Mouse (Mus musculus) neural tube, embryonic 12.5 days (tissue): Measurements from ENCODE around the gene Stx4a. TPM values are rescaled to one million over a fixed set of nuclear protein-coding genes. Genes with fewer than 3 reads are reported as not detected.

Experiments
- ATAC-seq: fragments of 200-750 bp; cut with Nextera tagmentation; 2 replicates; pipeline ENCODE4 v1.8.0; 2017; ENCODE audit warnings: low read depth, mild to moderate bottlenecking, moderate TSS enrichment, moderate library complexity; ENCODE audit not compliant: low FRiP score
- H3K27ac ChIP-seq: fragments of 300-500 bp; sonication (generic); 2 replicates; pipeline ENCODE4 v1.5.1; 2016
- H3K27me3 ChIP-seq: fragments of 300-500 bp; sonication (generic); replicated peaks from 2 replicates; pipeline ENCODE4 v1.6.1; 2016; ENCODE audit warnings: mild to moderate bottlenecking
- H3K36me3 ChIP-seq: fragments of 300-500 bp; sonication (generic); 2 replicates; pipeline ENCODE4 v1.6.1; 2016; ENCODE audit warnings: mild to moderate bottlenecking
- H3K4me1 ChIP-seq: fragments of 300-500 bp; sonication (generic); 2 replicates; pipeline ENCODE4 v1.6.1; 2016
- H3K4me2 ChIP-seq: fragments of 300-500 bp; sonication (generic); replicated peaks from 2 replicates; pipeline ENCODE4 v1.6.1; 2016; ENCODE audit warnings: mild to moderate bottlenecking
- H3K4me3 ChIP-seq: fragments of 300-500 bp; sonication (generic); 2 replicates; pipeline ENCODE4 v1.5.1; 2016
- H3K9ac ChIP-seq: fragments of 300-500 bp; sonication (generic); 2 replicates; pipeline ENCODE4 v1.6.1; 2016; ENCODE audit warnings: mild to moderate bottlenecking
- H3K9me3 ChIP-seq: fragments of 300-500 bp; sonication (generic); 2 replicates; pipeline ENCODE4 v1.6.1; 2016; ENCODE audit warnings: mild to moderate bottlenecking
- WGBS: fragments of 180-500 bp; shearing (Covaris S2); methylation state at CpG from one replicate; pipeline ENCODE4 v1.1.7; 2016; 5-methylcytosine and 5-hydroxymethylcytosine counted together
- polyA plus RNA-seq: library from polyadenylated mRNA; unstranded; fragments of >200 nt; fragmentation: Nextera tagmentation; extraction: Ambion mirVana; gene quantifications from 2 replicates; pipeline ENCODE4 v1.2.1, GENCODE M21; 2016

The Stx4a gene
- polyA plus RNA-seq, 1 experiment from 2014 or later = 19.2 TPM

GRCm38 (mm10) chr7:127875627-127876001 is 51.5 kb downstream of the Stx4a start:
- Histone ChIP-seq H3K36me3 (peaks cover 32% of the 10 kb centered on the region), H3K4me2 (peak overlapping the region; percentile 87), H3K4me3 (peak overlapping the region; percentile 94), H3K27ac (peak overlapping the region; percentile 94), H3K27me3 (no peaks in the 10 kb centered on the region), H3K4me1 (peaks cover 25% of the 10 kb centered on the region), H3K9me3 (no peaks in the 10 kb centered on the region), H3K9ac (peak overlapping the region; percentile 97)
- peak; percentile 95 for ATAC-seq
- under 1% methylated on average over 43 of the region's 43 CpGs for WGBS

- H3K27me3 ChIP-seq = no peaks in the 10 kb centered on the region
- H3K4me1 ChIP-seq = peaks cover 25% of the 10 kb centered on the region
- WGBS = under 1% methylated on average over 41 of the region's 41 CpGs
- peak; percentile 92 for ATAC-seq
- H3K9me3 ChIP-seq = no peaks in the 10 kb centered on the region
- H3K27ac ChIP-seq = peak within 1 kb of the TSS; percentile 94
- H3K9ac ChIP-seq = peak within 1 kb of the TSS; percentile 97
- H3K4me2 ChIP-seq = peak within 1 kb of the TSS; percentile 87
- peaks cover 35% of the 10 kb centered on the region for H3K36me3 ChIP-seq
- H3K4me3 ChIP-seq = peak within 1 kb of the TSS; percentile 94
Measured at GRCm38 (mm10) chr7:127876041-127876466, 52.0 kb downstream of the Stx4a start, which contains the start of gene Zfp646. TSS of gene Zfp646 (plus strand) at chr7:127876221.

GRCm38 (mm10) chr7:127876467-127877348 is 52.6 kb downstream of the Stx4a start, which contains the start of gene Zfp668:
TSS of gene Zfp668 (minus strand) at chr7:127876828.
- Histone ChIP-seq H3K4me2 (peak within 1 kb of the TSS; percentile 87), H3K36me3 (peaks cover 42% of the 10 kb centered on the region), H3K9ac (peak within 1 kb of the TSS; percentile 97), H3K9me3 (no peaks in the 10 kb centered on the region), H3K4me3 (peak within 1 kb of the TSS; percentile 94), H3K27ac (peak within 1 kb of the TSS; percentile 94), H3K4me1 (peaks cover 25% of the 10 kb centered on the region), H3K27me3 (no peaks in the 10 kb centered on the region)
- peak; percentile 54 for ATAC-seq
- WGBS = under 1% methylated on average over 60 of the region's 60 CpGs

GRCm38 (mm10) chr7:127879301-127879700 is 55.2 kb downstream of the Stx4a start:
- no peak overlapping the region for H3K27ac ChIP-seq
- H3K4me2 ChIP-seq = no peak overlapping the region
- no peak for ATAC-seq
- H3K9me3 ChIP-seq = no peaks in the 10 kb centered on the region
- H3K4me3 ChIP-seq = no peak overlapping the region
- WGBS = 97% methylated on average over 9 of the region's 9 CpGs
- peaks cover 23% of the 10 kb centered on the region for H3K4me1 ChIP-seq
- H3K36me3 ChIP-seq = peaks cover 64% of the 10 kb centered on the region
- H3K9ac ChIP-seq = no peak overlapping the region
- H3K27me3 ChIP-seq = no peaks in the 10 kb centered on the region

- H3K27ac ChIP-seq = no peak overlapping the region
- H3K4me1 ChIP-seq = peaks cover 26% of the 10 kb centered on the region
- H3K4me2 ChIP-seq = no peak overlapping the region
- no peaks in the 10 kb centered on the region for H3K27me3 ChIP-seq
- peaks cover 73% of the 10 kb centered on the region for H3K36me3 ChIP-seq
- no peak for ATAC-seq
- no peak overlapping the region for H3K9ac ChIP-seq
- H3K9me3 ChIP-seq = no peaks in the 10 kb centered on the region
- H3K4me3 ChIP-seq = no peak overlapping the region
- WGBS = 93% methylated on average over 12 of the region's 12 CpGs
Measured at GRCm38 (mm10) chr7:127880431-127880830, 56.3 kb downstream of the Stx4a start.

- H3K4me1 ChIP-seq = peaks cover 18% of the 10 kb centered on the region; the same call in 1 of the 2 replicates
- no peak overlapping the region for H3K4me3 ChIP-seq
- no peak for ATAC-seq
- H3K9me3 ChIP-seq = no peaks in the 10 kb centered on the region
- H3K27ac ChIP-seq = no peak overlapping the region
- peaks cover 97% of the 10 kb centered on the region for H3K36me3 ChIP-seq
- no peak overlapping the region for H3K9ac ChIP-seq
- 80% methylated on average over 6 of the region's 6 CpGs for WGBS
- no peak overlapping the region for H3K4me2 ChIP-seq
- no peaks in the 10 kb centered on the region for H3K27me3 ChIP-seq
Measured at GRCm38 (mm10) chr7:127885951-127886350, 61.9 kb downstream of the Stx4a start.

GRCm38 (mm10) chr7:127886551-127886950 is 62.5 kb downstream of the Stx4a start:
- Histone ChIP-seq H3K9ac (no peak overlapping the region), H3K27me3 (no peaks in the 10 kb centered on the region), H3K4me3 (no peak overlapping the region), H3K9me3 (no peaks in the 10 kb centered on the region), H3K4me2 (no peak overlapping the region), H3K36me3 (peaks cover 91% of the 10 kb centered on the region), H3K4me1 (peaks cover 18% of the 10 kb centered on the region; the same call in 1 of the 2 replicates), H3K27ac (no peak overlapping the region)
- 92% methylated on average over 6 of the region's 6 CpGs for WGBS
- no peak for ATAC-seq

GRCm38 (mm10) chr7:127887191-127887590 is 63.1 kb downstream of the Stx4a start:
- H3K36me3 ChIP-seq = peaks cover 87% of the 10 kb centered on the region
- no peak overlapping the region for H3K4me3 ChIP-seq
- 83% methylated on average over 8 of the region's 8 CpGs for WGBS
- H3K27me3 ChIP-seq = no peaks in the 10 kb centered on the region
- H3K4me1 ChIP-seq = peaks cover 18% of the 10 kb centered on the region; the same call in 1 of the 2 replicates
- H3K9ac ChIP-seq = no peak overlapping the region
- no peak overlapping the region for H3K27ac ChIP-seq
- H3K4me2 ChIP-seq = no peak overlapping the region
- no peaks in the 10 kb centered on the region for H3K9me3 ChIP-seq
- ATAC-seq = no peak

- H3K27ac ChIP-seq = no peak overlapping the region
- no peak overlapping the region for H3K9ac ChIP-seq
- no peak overlapping the region for H3K4me3 ChIP-seq
- H3K4me2 ChIP-seq = no peak overlapping the region
- H3K9me3 ChIP-seq = no peaks in the 10 kb centered on the region
- 84% methylated on average over 3 of the region's 3 CpGs for WGBS
- H3K36me3 ChIP-seq = peaks cover 87% of the 10 kb centered on the region
- H3K27me3 ChIP-seq = no peaks in the 10 kb centered on the region
- H3K4me1 ChIP-seq = peaks cover 18% of the 10 kb centered on the region; the same call in 1 of the 2 replicates
- no peak for ATAC-seq
Measured at GRCm38 (mm10) chr7:127887781-127888180, 63.7 kb downstream of the Stx4a start.

- H3K27me3 ChIP-seq = no peaks in the 10 kb centered on the region
Measured at GRCm38 (mm10) chr7:127888821-127889220, 64.7 kb downstream of the Stx4a start.

GRCm38 (mm10) chr7:127890798-127891197 is 66.7 kb downstream of the Stx4a start, which contains the start of gene Prss53:
TSS of gene Prss53 (minus strand) at chr7:127890970.
- Histone ChIP-seq H3K36me3 (peaks cover 65% of the 10 kb centered on the region), H3K27me3 (no peaks in the 10 kb centered on the region), H3K9ac (no peak within 1 kb of the TSS), H3K27ac (0 out of 2 replicates have a peak within 1 kb of the TSS, but pooled peaks have one; percentile 20), H3K4me3 (no peak within 1 kb of the TSS), H3K9me3 (no peaks in the 10 kb centered on the region), H3K4me1 (peaks cover 12% of the 10 kb centered on the region), H3K4me2 (no peak within 1 kb of the TSS)
- ATAC-seq = no peak
- WGBS = 39% methylated on average over 4 of the region's 4 CpGs

More at GRCm38 (mm10) chr7:127888821-127889220, 64.7 kb downstream of the Stx4a start:
- Histone ChIP-seq H3K4me2 (no peak overlapping the region), H3K4me1 (peaks cover 11% of the 10 kb centered on the region; the same call in 1 of the 2 replicates), H3K27ac (no peak overlapping the region), H3K4me3 (no peak overlapping the region), H3K9me3 (no peaks in the 10 kb centered on the region), H3K36me3 (peaks cover 83% of the 10 kb centered on the region), H3K9ac (no peak overlapping the region)
- ATAC-seq = no peak
- 86% methylated on average over 3 of the region's 3 CpGs for WGBS

- Histone ChIP-seq H3K4me3 (no peak overlapping the region), H3K4me2 (peak overlapping the region; percentile 72), H3K9ac (no peak overlapping the region), H3K4me1 (peaks cover 12% of the 10 kb centered on the region), H3K36me3 (peaks cover 28% of the 10 kb centered on the region), H3K27me3 (no peaks in the 10 kb centered on the region), H3K9me3 (no peaks in the 10 kb centered on the region), H3K27ac (no peak overlapping the region)
- WGBS = 86% methylated on average over 5 of the region's 5 CpGs
- no peak for ATAC-seq
Measured at GRCm38 (mm10) chr7:127894480-127894879, 70.4 kb downstream of the Stx4a start.
